In genomic region chr17:73917713-73918112, GRCm38 (mm10) we compare ENCODE assay signal across 13 mouse cellular contexts. TPM values are rescaled to one million over a fixed set of nuclear protein-coding genes. Genes with fewer than 3 reads are reported as not detected.
DNase-seq lines count a peak whose midpoint lies in the region; ATAC-seq and TF ChIP-seq lines count a peak whose summit lies in the region.
"Had no signal": no experiment of that assay in that cellular context is flagged by ENCODE, and none has a peak within 500 bp of the region (broad histone marks: within the 10 kb centered on the region; RNA-seq: fewer than 3 reads in every experiment).

No protein-coding gene starts in this region.

- no peaks in the 10 kb centered on the region for H3K36me3 ChIP-seq in kidney, postnatal 0 days (ENCODE audit: insufficient read depth, low read length)
- H3K36me3 ChIP-seq: G1E; heart, embryonic 15.5 days; hindbrain, embryonic 15.5 days had no signal

- no peak overlapping the region for H3K9ac ChIP-seq in kidney, postnatal 0 days (ENCODE audit: low read depth, low read length)
- H3K9ac ChIP-seq: heart, embryonic 15.5 days; hindbrain, embryonic 15.5 days had no signal

- no peaks in the 10 kb centered on the region for H3K27me3 ChIP-seq in kidney, postnatal 0 days (ENCODE audit: insufficient read depth, low read length)
- H3K27me3 ChIP-seq: hindbrain, embryonic 15.5 days had no signal

- ATAC-seq in kidney, postnatal 0 days (replicated peaks; ENCODE audit: low FRiP score, low read depth), result no peak; the same call in 1 of the 2 replicates
- ATAC-seq in inflammation-experienced regulatory T-cells, adult 6 months, result peak; percentile 63

- no peaks in the 10 kb centered on the region for H3K4me1 ChIP-seq in kidney, postnatal 0 days (replicated peaks; ENCODE audit: insufficient read depth, low read length)
- H3K4me1 ChIP-seq: heart, embryonic 15.5 days; hindbrain, embryonic 15.5 days; megakaryocyte, embryonic 14.5 days had no signal

- no peaks in the 10 kb centered on the region for H3K9me3 ChIP-seq in kidney, postnatal 0 days (replicated peaks; ENCODE audit: low read length)
- H3K9me3 ChIP-seq: heart, embryonic 15.5 days; hindbrain, embryonic 15.5 days; megakaryocyte, embryonic 14.5 days had no signal

- intact Hi-C loops in gastrocnemius, postnatal 36 days (cut with DNase I), result no loop called here

- H3K4me2 ChIP-seq in kidney, postnatal 0 days (ENCODE audit: low read length), result no peak overlapping the region
- H3K4me2 ChIP-seq: heart, embryonic 15.5 days; hindbrain, embryonic 15.5 days had no signal

- no peak overlapping the region for H3K4me3 ChIP-seq in kidney, postnatal 0 days (replicated peaks; ENCODE audit: low read depth, low read length)
- H3K4me3 ChIP-seq: heart, embryonic 15.5 days; hindbrain, embryonic 15.5 days; megakaryocyte, embryonic 14.5 days had no signal

- TF ChIP-seq CTCF in kidney, postnatal 0 days (IDR thresholded peaks at IDR 0.05; ENCODE audit: low read depth), result peak; percentile 21; the same call in 1 of the 2 replicates

- H3K27ac ChIP-seq in kidney, postnatal 0 days, result no peak overlapping the region
- H3K27ac ChIP-seq: heart, embryonic 15.5 days; hindbrain, embryonic 15.5 days had no signal

- DNase-seq in kidney, postnatal 0 days (ENCODE audit: low spot score), result peak; percentile 11
- DNase-seq in kidney, adult 8-10 months, result no peak
- DNase-seq in 416B (ENCODE audit: low read depth), result peak; percentile 18
- DNase-seq in CD4-positive, CD25-positive, alpha-beta regulatory T cell, adult 2 months (ENCODE audit: low read depth, low spot score), result peak; percentile 54
- no peak for DNase-seq in urinary bladder, postnatal 10 days (ENCODE audit: low spot score)
- DNase-seq in gastrocnemius, postnatal 36 days, result no peak
- DNase-seq: cerebellum, adult 8-10 months; kidney, postnatal 25 days had no signal

- 83% methylated on average over 5 of the region's 5 CpGs for WGBS in kidney, postnatal 0 days

RNA-seq across cellular contexts. Expression of gene Xdh, which starts 32.3 kb away (rescaled TPM):
- polyA plus RNA-seq in kidney, postnatal 0 days (2015; fragmentation: Nextera tagmentation; extraction: Ambion mirVana), result 1.6 and 1.9 TPM in 2 replicates
- 10 to 100 TPM; 15.8 to 38.5 (median 37.1) TPM for polyA plus RNA-seq in inflammation-experienced regulatory T-cells, adult 6 months (2017; shearing (Covaris generic))
- total RNA-seq in gastrocnemius, postnatal 36 days (2021), result 10 to 100 TPM; 46.5 to 54.0 TPM
- polyA plus RNA-seq: G1E had no signal

Comparison
In these comparisons a context has a peak if more than half of its experiments do, and no peak if none do; other contexts are left out.
1. DNase-seq: peak in kidney, postnatal 0 days (single experiment), 416B (single experiment) and CD4-positive, CD25-positive, alpha-beta regulatory T cell, adult 2 months (single experiment); none in kidney, adult 8-10 months (0 of 2), urinary bladder, postnatal 10 days (single experiment) and gastrocnemius, postnatal 36 days (0 of 2).